Mouse (Mus musculus): ENCODE measurements at regions not wholly inside any gene's neighbourhood (a gene's known extent, or its start where the extent isn't known, plus 50 kb on each side); places are given as distances from the start of the nearest gene placed in this dataset.

GRCm38 (mm10) chr1:96301238-96301637, 570.7 kb downstream of the Slco4c1 start:
- TF ChIP-seq CTCF (IDR thresholded peaks at IDR 0.05; ENCODE audit: low read depth) = no peak
- no peak for TF ChIP-seq EP300 (IDR thresholded peaks at IDR 0.05; ENCODE audit: low read depth)

All from heart, postnatal 0 days (tissue).